Mouse (Mus musculus) liver, postnatal 0 days (tissue): ENCODE data around the gene Ggcx.

Experiments
- CTCF ChIP-seq: sonication (generic); IDR thresholded peaks from 2 replicates; pipeline ENCODE4 v1.5.1; 2016; ENCODE audit warnings: antibody characterized with exemption, low read depth
- EP300 ChIP-seq: IDR thresholded peaks from 2 replicates; pipeline ENCODE4 v1.6.1; 2016; ENCODE audit warnings: antibody characterized with exemption, low read depth, mild to moderate bottlenecking

DNA sequence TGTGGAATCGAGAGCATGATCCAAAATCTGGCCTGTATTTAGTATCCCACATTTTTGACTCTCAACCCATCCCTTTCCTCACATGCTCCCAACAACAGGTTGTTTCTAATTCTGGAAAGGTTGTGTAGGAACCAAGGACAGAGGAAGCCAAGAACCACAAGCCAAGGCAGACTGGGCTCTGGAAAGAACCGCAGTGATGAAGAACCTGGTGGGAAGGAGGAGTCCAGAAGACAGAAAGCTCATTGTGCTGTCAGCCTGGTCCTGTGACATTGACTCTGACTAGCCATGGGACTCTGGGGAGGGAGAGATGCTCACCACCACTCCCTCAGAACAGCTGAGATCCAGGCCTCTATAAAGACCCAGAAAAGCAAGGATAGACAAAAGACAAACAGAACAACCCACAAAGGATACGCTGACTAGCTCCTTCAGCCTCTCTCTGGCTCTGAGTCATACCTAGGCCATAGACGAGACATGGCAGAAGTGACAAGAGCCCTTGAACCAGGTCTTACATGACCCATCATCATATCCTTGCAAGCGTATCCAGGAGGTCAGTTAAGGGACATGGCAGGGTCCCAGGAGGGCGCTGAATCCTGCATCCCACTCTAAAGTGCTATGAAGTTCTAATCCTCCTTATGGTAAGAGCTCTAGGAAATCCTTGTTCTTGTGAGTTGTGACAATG is 30.8 kb upstream of the Ggcx start:
- TF ChIP-seq CTCF (no peak), EP300 (no peak)
